Mouse (Mus musculus): ENCODE results near the gene Flot1. TPM values are rescaled to one million over a fixed set of nuclear protein-coding genes. Genes with fewer than 3 reads are reported as not detected.

The Flot1 gene
- polyA plus RNA-seq, 1 experiment from 2014 or later = 59.3 TPM

GRCm38 (mm10) chr17:35803020-35803419 is 20.0 kb upstream of the Flot1 start:
- WGBS = 70% methylated on average over 6 of the region's 6 CpGs
- Histone ChIP-seq H3K4me3 (ENCODE audit: low read depth, low read length) (no peak overlapping the region), H3K4me2 (no peak overlapping the region), H3K36me3 (ENCODE audit: control insufficient read depth, insufficient read depth, low read length) (no peaks in the 10 kb centered on the region), H3K27ac (ENCODE audit: low read depth, low read length) (no peak overlapping the region), H3K4me1 (replicated peaks; ENCODE audit: control insufficient read depth, insufficient read depth, low read length) (no peaks in the 10 kb centered on the region), H3K9ac (ENCODE audit: low read depth, low read length) (no peak overlapping the region), H3K9me3 (ENCODE audit: control insufficient read depth, low read length) (peaks cover 2% of the 10 kb centered on the region; the same call in 1 of the 2 replicates), H3K27me3 (replicated peaks; ENCODE audit: control insufficient read depth, insufficient read depth, low read length) (no peaks in the 10 kb centered on the region)
- no peak for ATAC-seq (replicated peaks; ENCODE audit: low FRiP score)
- no peak for DNase-seq (ENCODE audit: low spot score)

DNA sequence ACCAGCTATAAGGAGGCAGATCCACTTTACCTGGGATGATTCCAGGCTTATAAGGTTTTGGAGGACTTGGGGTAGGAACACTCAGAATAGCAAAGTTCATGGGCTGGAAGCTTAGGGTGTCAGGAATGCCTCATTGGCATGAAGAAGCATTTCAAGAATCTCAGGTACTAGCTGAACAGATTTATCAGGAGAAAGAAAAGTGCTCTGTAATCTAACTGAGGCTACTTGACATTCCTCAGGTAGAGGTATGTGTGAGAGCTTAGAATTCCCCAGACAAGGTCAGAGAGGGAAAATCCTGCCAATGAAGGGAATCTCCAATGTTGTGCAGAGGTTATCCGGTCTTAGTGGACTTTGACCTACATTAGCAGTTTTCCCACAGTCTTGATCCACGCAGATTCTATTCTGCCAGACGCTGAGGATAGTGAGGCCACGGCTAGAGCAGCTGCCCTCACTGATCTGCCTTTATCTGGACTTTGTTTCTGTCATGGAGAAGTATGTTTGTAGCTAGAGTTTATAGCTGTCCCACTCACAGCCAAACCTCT is 19.1 kb upstream of the Flot1 start:
- no peaks in the 10 kb centered on the region for H3K9me3 ChIP-seq (ENCODE audit: control insufficient read depth, low read length)
- no peak overlapping the region for H3K4me2 ChIP-seq
- H3K9ac ChIP-seq (ENCODE audit: low read depth, low read length) = no peak overlapping the region
- no peaks in the 10 kb centered on the region for H3K27me3 ChIP-seq (replicated peaks; ENCODE audit: control insufficient read depth, insufficient read depth, low read length)
- DNase-seq (ENCODE audit: low spot score) (no peak), ATAC-seq (replicated peaks; ENCODE audit: low FRiP score) (no peak)
- no peak overlapping the region for H3K4me3 ChIP-seq (ENCODE audit: low read depth, low read length)
- H3K27ac ChIP-seq (ENCODE audit: low read depth, low read length) = no peak overlapping the region
- 64% methylated on average over 4 of the region's 4 CpGs for WGBS
- no peaks in the 10 kb centered on the region for H3K36me3 ChIP-seq (ENCODE audit: control insufficient read depth, insufficient read depth, low read length)
- no peaks in the 10 kb centered on the region for H3K4me1 ChIP-seq (replicated peaks; ENCODE audit: control insufficient read depth, insufficient read depth, low read length)

GRCm38 (mm10) chr17:35808073-35808472 is 15.0 kb upstream of the Flot1 start:
- Histone ChIP-seq H3K4me2 (no peak overlapping the region), H3K36me3 (ENCODE audit: control insufficient read depth, insufficient read depth, low read length) (no peaks in the 10 kb centered on the region), H3K27me3 (replicated peaks; ENCODE audit: control insufficient read depth, insufficient read depth, low read length) (no peaks in the 10 kb centered on the region), H3K4me3 (ENCODE audit: low read depth, low read length) (no peak overlapping the region), H3K4me1 (replicated peaks; ENCODE audit: control insufficient read depth, insufficient read depth, low read length) (0 out of 2 replicates have a peak, but pooled peaks cover under 1% of the 10 kb centered on the region), H3K9me3 (ENCODE audit: control insufficient read depth, low read length) (no peaks in the 10 kb centered on the region), H3K27ac (ENCODE audit: low read depth, low read length) (no peak overlapping the region), H3K9ac (ENCODE audit: low read depth, low read length) (no peak overlapping the region)
- ATAC-seq (replicated peaks; ENCODE audit: low FRiP score) (no peak), DNase-seq (ENCODE audit: low spot score) (no peak)
- WGBS = 62% methylated on average over 9 of the region's 9 CpGs

GRCm38 (mm10) chr17:35809395-35809794 is 13.6 kb upstream of the Flot1 start:
- no peaks in the 10 kb centered on the region for H3K9me3 ChIP-seq (ENCODE audit: control insufficient read depth, low read length)
- H3K9ac ChIP-seq (ENCODE audit: low read depth, low read length) = no peak overlapping the region
- ATAC-seq (replicated peaks; ENCODE audit: low FRiP score) = no peak
- no peak overlapping the region for H3K27ac ChIP-seq (ENCODE audit: low read depth, low read length)
- no peaks in the 10 kb centered on the region for H3K27me3 ChIP-seq (replicated peaks; ENCODE audit: control insufficient read depth, insufficient read depth, low read length)
- no peak for DNase-seq (ENCODE audit: low spot score)
- 85% methylated on average over 11 of the region's 11 CpGs for WGBS
- H3K4me2 ChIP-seq = no peak overlapping the region
- H3K36me3 ChIP-seq (ENCODE audit: control insufficient read depth, insufficient read depth, low read length) = no peaks in the 10 kb centered on the region
- H3K4me3 ChIP-seq (ENCODE audit: low read depth, low read length) = no peak overlapping the region
- H3K4me1 ChIP-seq (replicated peaks; ENCODE audit: control insufficient read depth, insufficient read depth, low read length) = peaks cover 6% of the 10 kb centered on the region; the same call in 1 of the 2 replicates

DNA sequence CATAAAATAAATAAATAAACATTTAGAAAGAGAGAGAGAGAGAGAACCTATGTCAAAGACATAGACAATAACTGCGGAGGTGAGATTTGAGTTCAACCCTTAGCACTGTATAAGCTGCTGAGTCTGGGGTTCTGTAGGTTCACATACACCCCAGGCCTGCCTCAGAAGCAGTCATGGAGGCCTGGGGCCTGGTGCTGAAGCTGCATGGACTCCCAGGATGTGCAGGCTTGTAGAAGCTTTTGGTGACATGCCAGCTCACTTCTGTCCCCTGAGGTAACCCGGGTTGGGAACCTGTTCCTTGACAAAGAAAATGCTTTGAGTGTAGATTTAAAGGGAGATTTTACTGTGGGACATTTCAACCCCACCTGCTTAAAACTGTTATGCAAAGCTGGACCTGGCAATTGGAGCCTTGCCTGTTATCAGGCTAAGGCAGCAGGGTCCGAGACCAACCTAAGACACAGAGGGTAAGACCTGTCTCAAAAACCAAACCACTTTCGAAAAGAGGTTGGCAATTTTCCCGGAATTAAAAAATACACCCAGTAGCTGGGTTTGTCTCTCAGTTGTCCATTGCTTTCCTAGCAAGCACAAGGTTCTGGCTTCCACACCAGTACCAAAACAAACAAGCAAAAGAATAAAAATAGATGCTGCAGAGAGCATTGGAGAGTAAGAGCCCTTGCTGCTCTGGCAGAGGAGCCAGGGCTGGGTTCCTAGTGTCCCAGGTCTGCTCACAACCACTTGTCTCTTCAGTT is 12.0 kb upstream of the Flot1 start:
- no peaks in the 10 kb centered on the region for H3K27me3 ChIP-seq (replicated peaks; ENCODE audit: control insufficient read depth, insufficient read depth, low read length)
- no peaks in the 10 kb centered on the region for H3K36me3 ChIP-seq (ENCODE audit: control insufficient read depth, insufficient read depth, low read length)
- 71% methylated on average over 5 of the region's 5 CpGs for WGBS
- no peak overlapping the region for H3K9ac ChIP-seq (ENCODE audit: low read depth, low read length)
- H3K4me2 ChIP-seq = no peak overlapping the region
- H3K4me1 ChIP-seq (replicated peaks; ENCODE audit: control insufficient read depth, insufficient read depth, low read length) = peaks cover 11% of the 10 kb centered on the region; the same call in 1 of the 2 replicates
- no peaks in the 10 kb centered on the region for H3K9me3 ChIP-seq (ENCODE audit: control insufficient read depth, low read length)
- DNase-seq (ENCODE audit: low spot score) (no peak), ATAC-seq (replicated peaks; ENCODE audit: low FRiP score) (no peak)
- no peak overlapping the region for H3K27ac ChIP-seq (ENCODE audit: low read depth, low read length)
- no peak overlapping the region for H3K4me3 ChIP-seq (ENCODE audit: low read depth, low read length)

GRCm38 (mm10) chr17:35812307-35812706 is 10.7 kb upstream of the Flot1 start:
- no peak overlapping the region for H3K4me3 ChIP-seq (ENCODE audit: low read depth, low read length)
- no peaks in the 10 kb centered on the region for H3K9me3 ChIP-seq (ENCODE audit: control insufficient read depth, low read length)
- H3K4me1 ChIP-seq (replicated peaks; ENCODE audit: control insufficient read depth, insufficient read depth, low read length) = peaks cover 14% of the 10 kb centered on the region; the same call in 1 of the 2 replicates
- no peak overlapping the region for H3K9ac ChIP-seq (ENCODE audit: low read depth, low read length)
- 80% methylated on average over 5 of the region's 5 CpGs for WGBS
- DNase-seq (ENCODE audit: low spot score) = no peak
- no peaks in the 10 kb centered on the region for H3K36me3 ChIP-seq (ENCODE audit: control insufficient read depth, insufficient read depth, low read length)
- ATAC-seq (replicated peaks; ENCODE audit: low FRiP score) = no peak
- H3K27ac ChIP-seq (ENCODE audit: low read depth, low read length) = no peak overlapping the region
- no peaks in the 10 kb centered on the region for H3K27me3 ChIP-seq (replicated peaks; ENCODE audit: control insufficient read depth, insufficient read depth, low read length)
- H3K4me2 ChIP-seq = no peak overlapping the region

DNA sequence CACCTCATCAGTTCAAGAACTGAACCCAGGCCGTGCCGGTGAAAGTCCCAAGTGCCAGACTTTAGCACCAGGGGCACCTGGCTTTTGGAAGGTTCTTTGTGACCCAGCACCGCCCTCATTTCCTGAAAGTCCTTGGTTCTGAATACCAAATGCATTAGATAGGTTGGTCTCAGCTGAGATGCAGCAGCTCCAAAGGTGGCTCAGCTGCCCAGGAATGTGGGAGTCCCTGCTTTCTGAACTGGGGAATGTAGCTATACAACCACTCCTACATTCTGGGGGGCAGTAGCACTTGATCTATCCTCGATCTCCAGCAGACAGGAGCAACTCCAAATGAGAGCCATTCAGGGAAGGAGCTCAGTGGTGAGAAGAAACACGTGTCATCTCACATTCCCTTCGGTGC is 10.3 kb upstream of the Flot1 start:
- ATAC-seq (replicated peaks; ENCODE audit: low FRiP score) = no peak
- 76% methylated on average over 6 of the region's 6 CpGs for WGBS
- H3K27ac ChIP-seq (ENCODE audit: low read depth, low read length) = no peak overlapping the region

DNA sequence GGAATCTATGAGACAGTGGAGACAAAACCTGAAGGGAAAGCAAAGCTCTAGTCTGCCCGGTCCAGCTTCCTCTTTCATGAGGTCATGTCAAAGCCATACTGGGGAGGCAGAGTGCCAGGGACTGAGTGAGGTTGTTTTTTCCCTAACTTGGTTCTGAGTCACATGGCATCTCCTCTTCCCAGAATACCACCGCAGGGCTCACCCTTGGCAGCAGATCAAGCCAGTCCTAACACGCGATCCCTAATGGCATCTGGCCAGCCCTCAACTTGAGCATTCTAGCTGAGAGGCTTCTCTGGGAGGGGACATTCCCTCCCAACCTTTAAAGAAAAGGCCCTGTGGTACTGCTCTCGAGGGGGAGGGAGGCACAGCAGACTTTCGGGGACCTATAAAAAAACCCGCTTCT is 9.8 kb upstream of the Flot1 start:
- no peak overlapping the region for H3K4me2 ChIP-seq
- H3K27me3 ChIP-seq (replicated peaks; ENCODE audit: control insufficient read depth, insufficient read depth, low read length) = no peaks in the 10 kb centered on the region
- H3K9ac ChIP-seq (ENCODE audit: low read depth, low read length) = no peak overlapping the region
- 62% methylated on average over 7 of the region's 7 CpGs for WGBS
- no peak overlapping the region for H3K4me3 ChIP-seq (ENCODE audit: low read depth, low read length)
- no peak for DNase-seq (ENCODE audit: low spot score)
- no peaks in the 10 kb centered on the region for H3K36me3 ChIP-seq (ENCODE audit: control insufficient read depth, insufficient read depth, low read length)
- no peak overlapping the region for H3K27ac ChIP-seq (ENCODE audit: low read depth, low read length)
- ATAC-seq (replicated peaks; ENCODE audit: low FRiP score) = no peak
- H3K4me1 ChIP-seq (replicated peaks; ENCODE audit: control insufficient read depth, insufficient read depth, low read length) = peaks cover 14% of the 10 kb centered on the region; the same call in 1 of the 2 replicates
- no peaks in the 10 kb centered on the region for H3K9me3 ChIP-seq (ENCODE audit: control insufficient read depth, low read length)

More for the DNA sequence above, 10.3 kb upstream of the Flot1 start:
- H3K9ac ChIP-seq (ENCODE audit: low read depth, low read length) = no peak overlapping the region
- H3K27me3 ChIP-seq (replicated peaks; ENCODE audit: control insufficient read depth, insufficient read depth, low read length) = no peaks in the 10 kb centered on the region
- H3K4me2 ChIP-seq = no peak overlapping the region
- H3K9me3 ChIP-seq (ENCODE audit: control insufficient read depth, low read length) = no peaks in the 10 kb centered on the region
- H3K4me3 ChIP-seq (ENCODE audit: low read depth, low read length) = no peak overlapping the region
- no peak for DNase-seq (ENCODE audit: low spot score)
- peaks cover 14% of the 10 kb centered on the region; the same call in 1 of the 2 replicates for H3K4me1 ChIP-seq (replicated peaks; ENCODE audit: control insufficient read depth, insufficient read depth, low read length)
- H3K36me3 ChIP-seq (ENCODE audit: control insufficient read depth, insufficient read depth, low read length) = no peaks in the 10 kb centered on the region

DNA sequence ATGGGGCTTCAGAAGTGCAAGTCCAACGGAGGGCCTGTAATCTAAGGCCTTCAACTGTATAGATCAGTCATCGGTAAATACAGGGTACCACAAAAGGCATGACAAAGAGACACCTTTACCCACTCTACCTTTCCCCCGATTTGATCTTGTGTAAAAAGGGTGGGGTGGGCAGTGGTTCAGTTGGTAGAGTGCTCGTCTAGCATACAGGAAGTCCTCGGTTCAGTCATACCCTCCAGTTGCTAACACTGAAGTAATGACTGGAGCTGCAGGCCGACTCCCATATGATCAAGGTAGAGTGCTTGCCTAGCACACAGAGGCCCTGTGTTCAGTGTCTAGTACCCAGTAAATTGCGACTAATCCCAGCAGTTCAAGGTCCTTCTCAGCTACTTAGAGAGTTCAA is 9.4 kb upstream of the Flot1 start:
- 65% methylated on average over 7 of the region's 7 CpGs for WGBS
- no peak overlapping the region for H3K9ac ChIP-seq (ENCODE audit: low read depth, low read length)
- ATAC-seq (replicated peaks; ENCODE audit: low FRiP score) (no peak), DNase-seq (ENCODE audit: low spot score) (no peak)
- H3K36me3 ChIP-seq (ENCODE audit: control insufficient read depth, insufficient read depth, low read length) = no peaks in the 10 kb centered on the region
- H3K27me3 ChIP-seq (replicated peaks; ENCODE audit: control insufficient read depth, insufficient read depth, low read length) = no peaks in the 10 kb centered on the region
- no peaks in the 10 kb centered on the region for H3K9me3 ChIP-seq (ENCODE audit: control insufficient read depth, low read length)
- H3K4me2 ChIP-seq = no peak overlapping the region
- no peak overlapping the region for H3K27ac ChIP-seq (ENCODE audit: low read depth, low read length)
- H3K4me3 ChIP-seq (ENCODE audit: low read depth, low read length) = no peak overlapping the region
- H3K4me1 ChIP-seq (replicated peaks; ENCODE audit: control insufficient read depth, insufficient read depth, low read length) = peaks cover 14% of the 10 kb centered on the region; the same call in 1 of the 2 replicates

All from liver, embryonic 11.5 days (tissue).